In genomic region chr5:108423427-108423826, GRCm38 (mm10) we compare ENCODE assay signal across 32 mouse cellular contexts. TPM values are rescaled to one million over a fixed set of nuclear protein-coding genes. Genes with fewer than 3 reads are reported as not detected.
DNase-seq lines count a peak whose midpoint lies in the region; ATAC-seq and TF ChIP-seq lines count a peak whose summit lies in the region.
"Had no signal": no experiment of that assay in that cellular context is flagged by ENCODE, and none has a peak within 500 bp of the region (broad histone marks: within the 10 kb centered on the region; RNA-seq: fewer than 3 reads in every experiment).

No protein-coding gene starts in this region.

- ATAC-seq in liver, embryonic 12.5 days = peak; percentile 88
- peak; percentile 86 for ATAC-seq in liver, embryonic 13.5 days (ENCODE audit: low read depth)
- no peak for ATAC-seq in stomach, postnatal 0 days (ENCODE audit: low FRiP score, low TSS enrichment)
- ATAC-seq: activated CD4-positive, CD25-positive, alpha-beta regulatory T cell, adult 4 months; CD4-positive, CD25-positive, alpha-beta regulatory T cell, adult 4 months; forebrain, embryonic 14.5 days; forebrain, embryonic 16.5 days; Patski had no signal

- no peaks in the 10 kb centered on the region for H3K9me3 ChIP-seq in liver, embryonic 12.5 days (replicated peaks)
- no peaks in the 10 kb centered on the region for H3K9me3 ChIP-seq in liver, embryonic 13.5 days (replicated peaks)
- no peaks in the 10 kb centered on the region for H3K9me3 ChIP-seq in stomach, postnatal 0 days (ENCODE audit: control insufficient read depth, low read length)
- H3K9me3 ChIP-seq: embryonic facial prominence, embryonic 13.5 days; embryonic facial prominence, embryonic 15.5 days; forebrain, embryonic 10.5 days; forebrain, embryonic 12.5 days; G1E had no signal

- peak overlapping the region; percentile 30 for H3K4me2 ChIP-seq in liver, embryonic 12.5 days
- H3K4me2 ChIP-seq in liver, embryonic 13.5 days = peak overlapping the region; percentile 29
- no peak overlapping the region for H3K4me2 ChIP-seq in stomach, postnatal 0 days (replicated peaks; ENCODE audit: low read depth)
- H3K4me2 ChIP-seq: embryonic facial prominence, embryonic 13.5 days; embryonic facial prominence, embryonic 15.5 days; forebrain, embryonic 12.5 days had no signal

- no peak overlapping the region for H3K27ac ChIP-seq in liver, embryonic 12.5 days
- no peak overlapping the region for H3K27ac ChIP-seq in liver, embryonic 13.5 days
- H3K27ac ChIP-seq in stomach, postnatal 0 days (replicated peaks) = no peak overlapping the region
- H3K27ac ChIP-seq: embryonic facial prominence, embryonic 13.5 days; embryonic facial prominence, embryonic 15.5 days; forebrain, embryonic 10.5 days; forebrain, embryonic 12.5 days had no signal

- peak; percentile 69 for DNase-seq in heart, adult 11 months
- no peak for DNase-seq in heart, adult 18-20 months
- no peak for DNase-seq in liver
- DNase-seq in liver, embryonic 13.5 days = peak; percentile 15
- DNase-seq in stomach, postnatal 0 days (ENCODE audit: low spot score) = no peak
- DNase-seq in cerebellum, postnatal 4 days (ENCODE audit: low spot score in 2 of 2) = no peak
- DNase-seq: adrenal gland, adult 8-10 months; adrenal gland, postnatal 14 days; adrenal gland, postnatal 36 days; B cell, adult 2 months; cerebellum, adult 11-12 months; cerebellum, adult 2 months; cerebellum, adult 9-10 months; cerebellum, postnatal 10 days; cerebellum, postnatal 25 days; embryo, embryonic 11 days had no signal

- H3K9ac ChIP-seq in liver, embryonic 12.5 days = peak overlapping the region; percentile 28
- H3K9ac ChIP-seq in liver, embryonic 13.5 days = no peak overlapping the region
- no peak overlapping the region for H3K9ac ChIP-seq in stomach, postnatal 0 days (ENCODE audit: low read length)
- H3K9ac ChIP-seq: embryonic facial prominence, embryonic 13.5 days; embryonic facial prominence, embryonic 15.5 days; forebrain, embryonic 12.5 days had no signal

- no peaks in the 10 kb centered on the region for H3K27me3 ChIP-seq in liver, embryonic 12.5 days (replicated peaks)
- H3K27me3 ChIP-seq in liver, embryonic 13.5 days = no peaks in the 10 kb centered on the region
- H3K27me3 ChIP-seq in stomach, postnatal 0 days (ENCODE audit: control insufficient read depth, insufficient read depth, low read length) = no peaks in the 10 kb centered on the region
- H3K27me3 ChIP-seq: CH12.LX; embryonic facial prominence, embryonic 13.5 days; embryonic facial prominence, embryonic 15.5 days; forebrain, embryonic 12.5 days; Patski had no signal

- TF ChIP-seq EP300 in stomach, postnatal 0 days (optimal IDR thresholded peaks at IDR 0.05) = no peak

- WGBS in liver, embryonic 12.5 days (ENCODE audit: insufficient replicate concordance) = 59% methylated on average over 2 of the region's 2 CpGs
- WGBS in liver, embryonic 13.5 days (ENCODE audit: insufficient replicate concordance) = 44% methylated on average over 2 of the region's 2 CpGs
- 91% methylated on average over 2 of the region's 2 CpGs for WGBS in stomach, postnatal 0 days

- H3K4me3 ChIP-seq in liver, embryonic 12.5 days = no peak overlapping the region
- H3K4me3 ChIP-seq in liver, embryonic 13.5 days (replicated peaks) = no peak overlapping the region
- H3K4me3 ChIP-seq in stomach, postnatal 0 days (ENCODE audit: low read depth, low read length) = no peak overlapping the region
- H3K4me3 ChIP-seq: embryonic facial prominence, embryonic 13.5 days; embryonic facial prominence, embryonic 15.5 days; erythroblast, embryonic 14.5 days; forebrain, embryonic 10.5 days; forebrain, embryonic 12.5 days had no signal

- 0 out of 2 replicates have a peak, but pooled peaks cover 4% of the 10 kb centered on the region for H3K36me3 ChIP-seq in liver, embryonic 12.5 days
- no peaks in the 10 kb centered on the region for H3K36me3 ChIP-seq in liver, embryonic 13.5 days
- no peaks in the 10 kb centered on the region for H3K36me3 ChIP-seq in stomach, postnatal 0 days (ENCODE audit: control insufficient read depth, insufficient read depth, low read length)
- H3K36me3 ChIP-seq: embryonic facial prominence, embryonic 13.5 days; embryonic facial prominence, embryonic 15.5 days; forebrain, embryonic 10.5 days; forebrain, embryonic 12.5 days had no signal

- peaks cover 36% of the 10 kb centered on the region for H3K4me1 ChIP-seq in liver, embryonic 12.5 days
- H3K4me1 ChIP-seq in liver, embryonic 13.5 days (replicated peaks) = peaks cover 34% of the 10 kb centered on the region
- no peaks in the 10 kb centered on the region for H3K4me1 ChIP-seq in stomach, postnatal 0 days (replicated peaks; ENCODE audit: control insufficient read depth, insufficient read depth)
- H3K4me1 ChIP-seq: embryonic facial prominence, embryonic 13.5 days; embryonic facial prominence, embryonic 15.5 days; forebrain, embryonic 10.5 days; forebrain, embryonic 12.5 days had no signal

- no peak for TF ChIP-seq CTCF in stomach, postnatal 0 days (IDR thresholded peaks at IDR 0.05; ENCODE audit: low read depth)

RNA-seq across cellular contexts. Expression of gene Atp5k, which starts 10.8 kb away (rescaled TPM):
- total RNA-seq in heart, adult 18-20 months (2021) = 1,000 to 10,000 TPM; 1,085 to 1,145 TPM
- polyA plus RNA-seq in liver, embryonic 12.5 days (2016; fragmentation: Nextera tagmentation; extraction: Ambion mirVana) = 355 and 360 TPM in 2 replicates
- 328 and 358 TPM in 2 replicates for polyA plus RNA-seq in liver, embryonic 13.5 days (2015; fragmentation: Nextera tagmentation; extraction: Ambion mirVana)
- 507 and 641 TPM in 2 replicates for polyA plus RNA-seq in stomach, postnatal 0 days (2015; fragmentation: Nextera tagmentation; extraction: Ambion mirVana)

RNA-seq across cellular contexts. Expression of gene Mfsd7a, which starts 25.3 kb away (rescaled TPM):
- total RNA-seq in heart, adult 18-20 months (2021) = 1 to 10 TPM; 1.8 to 2.9 TPM
- 0.15 TPM in 1 of 2 replicates, not detected in the other for polyA plus RNA-seq in liver, embryonic 12.5 days (2016; fragmentation: Nextera tagmentation; extraction: Ambion mirVana)
- 0.07 and 0.15 TPM in 2 replicates for polyA plus RNA-seq in liver, embryonic 13.5 days (2015; fragmentation: Nextera tagmentation; extraction: Ambion mirVana)
- polyA plus RNA-seq in stomach, postnatal 0 days (2015; fragmentation: Nextera tagmentation; extraction: Ambion mirVana) = 1.1 and 1.2 TPM in 2 replicates
- total RNA-seq: CH12.LX had no signal
- polyA plus RNA-seq: activated CD4-positive, CD25-positive, alpha-beta regulatory T cell, adult 4 months; CD4-positive, CD25-positive, alpha-beta regulatory T cell, adult 4 months; erythroblast, embryonic 14.5 days; forebrain, embryonic 12.5 days; G1E had no signal

RNA-seq across cellular contexts. Expression of gene Pde6b, which starts 35.2 kb away (rescaled TPM):
- not detected for total RNA-seq in heart, adult 18-20 months (2021)
- 0.17 and 0.24 TPM in 2 replicates for polyA plus RNA-seq in liver, embryonic 12.5 days (2016; fragmentation: Nextera tagmentation; extraction: Ambion mirVana)
- 0.07 and 0.15 TPM in 2 replicates for polyA plus RNA-seq in liver, embryonic 13.5 days (2015; fragmentation: Nextera tagmentation; extraction: Ambion mirVana)
- 0.07 and 0.12 TPM in 2 replicates for polyA plus RNA-seq in stomach, postnatal 0 days (2015; fragmentation: Nextera tagmentation; extraction: Ambion mirVana)
- total RNA-seq: adrenal gland, adult 18-20 months; adrenal gland, adult 8-10 months; adrenal gland, postnatal 14 days; adrenal gland, postnatal 36 days; CH12.LX; common myeloid progenitor, adult 5-6 weeks had no signal
- polyA plus RNA-seq: embryonic facial prominence, embryonic 11.5 days; erythroblast, embryonic 14.5 days; forebrain, embryonic 12.5 days; forebrain, embryonic 14.5 days; forebrain, embryonic 16.5 days; G1E had no signal

RNA-seq across cellular contexts. Expression of gene Pcgf3, which starts 37.6 kb away (rescaled TPM):
- total RNA-seq in heart, adult 18-20 months (2021) = 10 to 100 TPM; 29.9 to 31.3 TPM
- polyA plus RNA-seq in liver, embryonic 12.5 days (2016; fragmentation: Nextera tagmentation; extraction: Ambion mirVana) = 12.6 and 14.8 TPM in 2 replicates
- polyA plus RNA-seq in liver, embryonic 13.5 days (2015; fragmentation: Nextera tagmentation; extraction: Ambion mirVana) = 5.7 and 7.8 TPM in 2 replicates
- polyA plus RNA-seq in stomach, postnatal 0 days (2015; fragmentation: Nextera tagmentation; extraction: Ambion mirVana) = 10.0 and 11.3 TPM in 2 replicates

RNA-seq across cellular contexts. Expression of gene Gm42517, which starts 55.7 kb away (rescaled TPM):
- total RNA-seq in heart, adult 18-20 months (2021) = 1 to 10 TPM; 2.5 to 3.8 TPM
- polyA plus RNA-seq in liver, embryonic 12.5 days (2016; fragmentation: Nextera tagmentation; extraction: Ambion mirVana) = 0.07 TPM in 1 of 2 replicates, not detected in the other
- 0.05 and 0.07 TPM in 2 replicates for polyA plus RNA-seq in liver, embryonic 13.5 days (2015; fragmentation: Nextera tagmentation; extraction: Ambion mirVana)
- polyA plus RNA-seq in stomach, postnatal 0 days (2015; fragmentation: Nextera tagmentation; extraction: Ambion mirVana) = 0.08 and 0.13 TPM in 2 replicates
- total RNA-seq: CH12.LX, G1E had no signal
- polyA plus RNA-seq: activated CD4-positive, CD25-positive, alpha-beta regulatory T cell, adult 4 months; CD4-positive, CD25-positive, alpha-beta regulatory T cell, adult 4 months; embryonic facial prominence, embryonic 11.5 days; forebrain, embryonic 10.5 days; forebrain, embryonic 12.5 days; G1E had no signal

Comparison
In these comparisons a context has a peak if more than half of its experiments do, and no peak if none do; other contexts are left out.
1. DNase-seq: peak in heart, adult 11 months (single experiment) and liver, embryonic 13.5 days (single experiment); none in heart, adult 18-20 months (0 of 2), liver (single experiment), stomach, postnatal 0 days (single experiment) and cerebellum, postnatal 4 days (0 of 2).